18 mouse cellular contexts compared by ENCODE assay signal in the genomic region with DNA sequence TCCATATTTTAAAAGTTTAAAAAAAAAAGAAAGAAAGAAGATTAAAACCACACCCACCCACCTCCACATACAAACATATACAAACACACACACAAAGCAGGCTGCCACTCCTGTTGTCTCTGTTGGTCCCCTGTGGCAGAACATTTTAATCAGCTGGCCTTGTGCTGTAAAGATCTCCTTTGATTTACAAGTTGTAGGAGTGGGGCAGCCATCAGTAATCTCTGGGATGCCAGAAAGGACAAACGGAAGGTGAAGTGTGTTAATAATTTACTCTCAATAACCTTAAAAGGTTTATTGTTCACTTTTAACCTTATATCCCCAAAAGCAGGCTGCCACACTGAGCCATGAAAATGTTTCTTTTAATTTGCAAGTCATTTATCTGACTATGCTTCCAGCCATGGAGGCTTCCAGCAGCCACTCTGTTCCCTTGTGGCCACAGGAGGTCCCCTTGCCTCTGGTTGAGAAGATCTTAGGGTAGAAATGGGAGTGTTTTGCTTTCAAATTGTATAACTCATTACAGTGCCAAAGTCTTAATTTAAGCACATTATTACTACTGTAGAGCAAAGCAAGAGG.
A peak's percentile ranks its signal among the peaks of the same experiment; 100 is the strongest.
DNase-seq lines count a peak whose midpoint lies in the region; ATAC-seq and TF ChIP-seq lines count a peak whose summit lies in the region.
"Had no signal": no experiment of that assay in that cellular context is flagged by ENCODE, and none has a peak within 500 bp of the region (broad histone marks: within the 10 kb centered on the region; RNA-seq: fewer than 3 reads in every experiment).

No protein-coding gene starts in this region.

- TF ChIP-seq CTCF in lung, postnatal 0 days (IDR thresholded peaks at IDR 0.05) = peak; percentile 28
- 0 out of 2 replicates have a peak, but pooled peaks have one; percentile 20 for TF ChIP-seq CTCF in stomach, postnatal 0 days (IDR thresholded peaks at IDR 0.05; ENCODE audit: low read depth)

- no peak overlapping the region for H3K4me3 ChIP-seq in lung, postnatal 0 days (ENCODE audit: low read depth, low read length)
- no peak overlapping the region for H3K4me3 ChIP-seq in kidney, embryonic 16.5 days (ENCODE audit: low read length)
- no peak overlapping the region for H3K4me3 ChIP-seq in stomach, postnatal 0 days (ENCODE audit: low read depth, low read length)
- H3K4me3 ChIP-seq: embryonic facial prominence, embryonic 13.5 days; hindbrain, embryonic 15.5 days had no signal

- no peaks in the 10 kb centered on the region for H3K27me3 ChIP-seq in lung, postnatal 0 days (replicated peaks; ENCODE audit: insufficient read depth, low read length)
- H3K27me3 ChIP-seq in kidney, embryonic 16.5 days (ENCODE audit: insufficient read depth, low read length) = no peaks in the 10 kb centered on the region
- H3K27me3 ChIP-seq in stomach, postnatal 0 days (ENCODE audit: control insufficient read depth, insufficient read depth, low read length) = no peaks in the 10 kb centered on the region
- H3K27me3 ChIP-seq: embryonic facial prominence, embryonic 13.5 days; hindbrain, embryonic 15.5 days had no signal

- H3K9me3 ChIP-seq in lung, postnatal 0 days (ENCODE audit: low read length) = no peaks in the 10 kb centered on the region
- no peaks in the 10 kb centered on the region for H3K9me3 ChIP-seq in kidney, embryonic 16.5 days (ENCODE audit: low read length)
- no peaks in the 10 kb centered on the region for H3K9me3 ChIP-seq in stomach, postnatal 0 days (ENCODE audit: control insufficient read depth, low read length)
- H3K9me3 ChIP-seq: embryonic facial prominence, embryonic 13.5 days; hindbrain, embryonic 15.5 days had no signal

- no peak overlapping the region for H3K27ac ChIP-seq in lung, postnatal 0 days (ENCODE audit: low read length)
- peak overlapping the region; percentile 54; the same call in 1 of the 2 replicates for H3K27ac ChIP-seq in kidney, embryonic 16.5 days (ENCODE audit: low read length)
- H3K27ac ChIP-seq in stomach, postnatal 0 days (replicated peaks) = no peak overlapping the region; the same call in 1 of the 2 replicates
- H3K27ac ChIP-seq: embryonic facial prominence, embryonic 13.5 days; hindbrain, embryonic 15.5 days had no signal

- 66% methylated on average over 1 of the region's 1 CpGs for WGBS in lung, postnatal 0 days
- 24% methylated on average over 1 of the region's 1 CpGs for WGBS in kidney, embryonic 16.5 days
- 59% methylated on average over 1 of the region's 1 CpGs for WGBS in stomach, postnatal 0 days

- H3K4me1 ChIP-seq in lung, postnatal 0 days (ENCODE audit: insufficient read depth, low read depth, low read length) = no peaks in the 10 kb centered on the region
- H3K4me1 ChIP-seq in kidney, embryonic 16.5 days (ENCODE audit: insufficient read depth, low read length) = peaks cover 13% of the 10 kb centered on the region
- H3K4me1 ChIP-seq in stomach, postnatal 0 days (replicated peaks; ENCODE audit: control insufficient read depth, insufficient read depth) = no peaks in the 10 kb centered on the region

- no peak for ATAC-seq in lung, postnatal 0 days
- no peak for ATAC-seq in kidney, embryonic 16.5 days (ENCODE audit: low FRiP score, low TSS enrichment)
- ATAC-seq in stomach, postnatal 0 days (ENCODE audit: low FRiP score, low TSS enrichment) = no peak

- no peaks in the 10 kb centered on the region for H3K36me3 ChIP-seq in lung, postnatal 0 days (ENCODE audit: insufficient read depth, low read length)
- H3K36me3 ChIP-seq in kidney, embryonic 16.5 days (ENCODE audit: insufficient read depth, low read length) = no peaks in the 10 kb centered on the region
- no peaks in the 10 kb centered on the region for H3K36me3 ChIP-seq in stomach, postnatal 0 days (ENCODE audit: control insufficient read depth, insufficient read depth, low read length)
- H3K36me3 ChIP-seq: embryonic facial prominence, embryonic 13.5 days; hindbrain, embryonic 15.5 days had no signal

- DNase-seq in lung, postnatal 0 days (ENCODE audit: low spot score) = no peak
- DNase-seq in lung, postnatal 36 days = no peak
- DNase-seq in kidney, adult 18-20 months = peak; percentile 21
- DNase-seq in stomach, postnatal 0 days (ENCODE audit: low spot score) = no peak
- DNase-seq in adrenal gland, adult 8-10 months = no peak
- no peak for DNase-seq in c-Kit-positive CD71-positive TER-119-positive erythroid progenitor cells, embryonic 14.5 days (ENCODE audit: low spot score)
- DNase-seq: adrenal gland, postnatal 10 days; cerebellum, adult 8-10 months; gastrocnemius, postnatal 36 days; left cerebral cortex, postnatal 4 days; lung, embryonic 14.5 days; midbrain, embryonic 14.5 days; right cerebral cortex, postnatal 14 days had no signal

- TF ChIP-seq EP300 in lung, postnatal 0 days (IDR thresholded peaks at IDR 0.05) = no peak
- no peak for TF ChIP-seq EP300 in stomach, postnatal 0 days (optimal IDR thresholded peaks at IDR 0.05)

- H3K9ac ChIP-seq in lung, postnatal 0 days (replicated peaks; ENCODE audit: low read depth) = no peak overlapping the region
- no peak overlapping the region for H3K9ac ChIP-seq in kidney, embryonic 16.5 days (replicated peaks; ENCODE audit: low read length)
- H3K9ac ChIP-seq in stomach, postnatal 0 days (ENCODE audit: low read length) = no peak overlapping the region
- H3K9ac ChIP-seq: embryonic facial prominence, embryonic 13.5 days; hindbrain, embryonic 15.5 days; lung, embryonic 14.5 days had no signal

- H3K4me2 ChIP-seq in lung, postnatal 0 days (replicated peaks; ENCODE audit: low read depth, low read length) = no peak overlapping the region
- no peak overlapping the region for H3K4me2 ChIP-seq in kidney, embryonic 16.5 days (replicated peaks; ENCODE audit: low read depth, low read length)
- H3K4me2 ChIP-seq in stomach, postnatal 0 days (replicated peaks; ENCODE audit: low read depth) = no peak overlapping the region
- H3K4me2 ChIP-seq: embryonic facial prominence, embryonic 13.5 days; heart, embryonic 11.5 days; hindbrain, embryonic 15.5 days; liver, embryonic 11.5 days; lung, embryonic 14.5 days had no signal
